Mouse (Mus musculus) frontal cortex, adult (tissue): ENCODE data around the gene Agap3.

Experiments used
- ATAC-seq: cut with Nextera tagmentation; 2 replicates; pipeline ENCODE4 v1.9.2; 2017; ENCODE audit warnings: mild to moderate bottlenecking, moderate library complexity, mixed read lengths; ENCODE audit not compliant: low TSS enrichment

Agap3 gene

DNA sequence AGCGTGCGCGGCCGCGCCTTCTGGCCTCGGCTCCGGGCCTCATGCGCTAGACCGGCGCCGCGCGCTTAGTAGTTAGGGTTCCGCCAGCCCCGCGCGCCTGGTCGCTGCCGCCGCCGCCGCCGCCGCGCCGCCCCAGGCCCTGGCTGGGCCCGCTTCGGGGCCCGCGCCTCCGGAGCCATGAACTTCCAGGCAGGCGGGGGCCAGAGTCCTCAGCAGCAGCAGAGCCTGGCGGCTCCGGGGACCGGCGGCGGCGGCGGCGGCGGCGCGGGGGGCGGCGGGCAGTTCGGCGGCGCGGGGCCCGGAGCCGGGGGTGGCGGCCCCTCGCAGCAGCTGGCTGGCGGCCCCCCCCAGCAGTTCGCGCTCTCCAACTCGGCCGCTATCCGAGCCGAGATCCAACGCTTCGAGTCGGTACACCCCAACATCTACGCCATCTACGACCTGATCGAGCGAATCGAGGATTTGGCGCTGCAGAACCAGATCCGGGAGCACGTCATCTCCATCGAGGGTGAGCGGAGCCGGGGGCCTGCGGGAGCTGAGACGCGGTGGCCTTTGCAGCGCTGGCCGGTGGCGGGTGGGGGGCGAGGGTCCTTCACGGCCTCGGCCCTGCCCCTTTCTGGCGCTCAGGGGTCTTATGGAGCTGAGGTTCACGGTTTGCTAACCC lies at the start of gene Agap3:
Gene Agap3 (plus strand): TSS at position 148 of the 661 bp plus-strand sequence.
- peak; percentile 4; the same call in 1 of the 2 replicates for ATAC-seq

DNA sequence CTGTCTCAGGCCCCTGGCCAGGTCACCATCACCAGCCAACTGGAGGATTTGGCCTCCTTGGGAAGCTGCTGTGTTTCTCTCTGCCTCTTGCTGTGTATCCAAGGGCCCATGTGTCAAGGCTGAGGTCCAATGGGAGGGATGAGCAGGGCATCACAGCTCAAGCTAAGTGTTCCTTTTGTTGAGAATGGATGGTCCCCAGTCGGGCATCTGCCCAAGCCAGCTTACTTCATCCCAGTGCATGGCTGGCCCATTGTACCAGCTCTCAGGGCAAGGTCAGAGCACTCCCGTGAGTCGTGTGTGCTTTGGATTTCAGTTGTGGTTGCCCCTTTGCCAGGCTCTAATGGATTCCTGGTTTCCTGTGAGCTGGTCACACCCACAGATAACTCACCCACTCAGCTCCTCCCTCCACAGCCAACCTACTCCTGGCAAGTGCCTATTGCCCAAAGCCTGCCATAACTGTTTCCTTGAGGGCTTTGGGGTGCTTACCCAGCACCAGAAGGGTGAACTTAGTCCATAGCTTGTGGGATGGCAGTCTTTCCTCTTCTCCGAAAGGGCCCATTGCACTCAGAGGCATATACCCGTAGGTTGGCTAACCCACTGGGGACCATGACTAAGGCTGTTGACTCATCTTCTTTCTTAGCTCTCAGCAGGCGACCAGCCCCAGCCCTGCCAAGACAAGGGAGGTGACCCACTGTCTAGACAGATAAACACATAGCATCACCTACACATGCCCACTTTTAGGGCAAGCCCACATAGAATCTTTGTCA lies 47.2 kb upstream of the Agap3 start:
- peak; percentile 42 for ATAC-seq

DNA sequence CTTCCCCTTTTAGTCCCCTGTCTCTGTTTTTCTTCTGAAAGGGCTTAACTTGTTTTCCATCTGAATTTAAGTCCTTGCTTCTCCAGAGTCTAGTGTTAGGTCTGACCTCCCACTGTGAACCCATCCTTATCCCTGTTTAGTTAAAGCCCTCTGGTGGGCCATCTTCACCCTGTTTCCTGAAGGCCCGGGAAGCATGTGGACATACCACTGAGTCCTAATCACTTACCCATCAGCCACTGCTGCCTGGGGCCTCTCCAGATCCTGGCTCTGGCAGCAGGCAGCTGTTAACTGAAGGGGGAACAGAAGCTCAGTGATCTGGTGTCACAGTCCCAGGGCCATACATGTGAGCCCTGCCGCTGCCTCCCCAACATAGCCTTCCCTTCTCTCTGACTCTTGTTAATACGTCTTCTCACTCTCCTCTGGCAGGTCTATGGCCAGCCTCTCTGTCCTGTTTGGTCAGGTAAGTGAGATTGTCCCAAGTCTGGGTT lies 46.5 kb upstream of the Agap3 start:
- ATAC-seq: no peak

DNA sequence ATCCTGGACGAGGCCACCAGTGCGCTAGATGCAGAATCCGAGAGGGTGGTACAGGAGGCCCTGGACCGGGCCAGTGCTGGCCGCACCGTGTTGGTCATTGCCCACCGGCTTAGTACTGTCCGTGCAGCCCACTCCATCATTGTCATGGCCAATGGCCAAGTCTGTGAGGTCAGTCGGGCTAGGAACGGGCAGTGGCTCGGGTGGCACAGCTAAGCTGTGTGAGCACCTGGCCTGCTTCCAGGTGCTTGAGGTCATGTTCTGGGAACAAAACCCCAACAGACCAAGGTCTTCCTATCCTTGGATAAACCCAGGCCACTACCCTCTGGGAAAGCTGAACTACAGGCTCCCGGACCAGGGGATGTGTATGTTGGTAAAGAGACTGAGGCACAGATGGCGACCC lies 43.3 kb upstream of the Agap3 start:
- no peak for ATAC-seq

- no peak for ATAC-seq
Measured at GRCm38 (mm10) chr5:24409466-24409865, 42.5 kb upstream of the Agap3 start.

GRCm38 (mm10) chr5:24412063-24412462 lies 39.9 kb upstream of the Agap3 start:
- no peak for ATAC-seq

GRCm38 (mm10) chr5:24413042-24413693 lies 38.8 kb upstream of the Agap3 start, which contains the start of gene Asic3:
Gene Asic3 (plus strand): TSS chr5:24413392.
- ATAC-seq: no peak

- no peak for ATAC-seq
Measured at GRCm38 (mm10) chr5:24413938-24414337, 38.0 kb upstream of the Agap3 start.

DNA sequence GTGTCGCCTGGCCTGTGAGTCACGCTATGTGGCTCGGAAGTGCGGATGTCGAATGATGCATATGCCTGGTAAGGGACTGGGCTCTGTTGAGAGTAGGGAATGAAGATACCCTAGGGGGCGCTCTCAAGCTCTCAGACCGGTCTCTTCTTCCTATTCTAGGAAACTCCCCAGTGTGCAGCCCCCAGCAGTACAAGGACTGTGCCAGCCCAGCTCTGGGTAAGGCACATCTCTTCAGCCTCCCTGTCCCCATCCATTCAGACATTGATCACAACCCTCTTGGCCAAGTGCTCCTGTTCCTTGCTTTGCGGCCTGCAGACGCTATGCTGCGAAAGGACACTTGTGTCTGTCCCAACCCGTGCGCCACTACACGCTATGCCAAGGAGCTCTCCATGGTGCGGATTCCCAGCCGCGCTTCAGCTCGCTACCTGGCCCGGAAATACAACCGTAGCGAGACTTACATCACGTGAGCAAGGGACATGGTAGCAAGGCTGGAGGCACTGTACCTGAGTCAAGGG lies 35.7 kb upstream of the Agap3 start:
- ATAC-seq: peak; percentile 71

DNA sequence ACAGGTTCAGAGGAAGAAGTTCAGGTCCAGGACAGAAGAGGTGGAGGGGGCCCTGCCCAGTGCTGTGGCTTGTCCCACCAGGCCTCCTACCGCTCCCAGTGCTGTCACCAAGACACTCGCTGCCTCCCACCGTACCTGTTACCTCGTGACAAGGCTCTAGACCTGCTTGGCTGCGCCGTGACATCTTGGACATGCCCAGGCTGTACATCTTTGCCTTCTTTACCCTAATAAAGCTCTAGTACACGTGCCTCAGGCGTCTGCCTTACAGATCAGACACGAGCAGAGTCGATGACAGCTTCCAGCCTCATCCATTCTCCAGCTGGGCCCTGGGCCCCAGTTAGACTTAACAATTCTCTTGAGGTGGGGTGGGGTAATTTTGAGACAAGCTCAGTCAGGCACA lies 34.4 kb upstream of the Agap3 start:
- ATAC-seq: no peak

DNA sequence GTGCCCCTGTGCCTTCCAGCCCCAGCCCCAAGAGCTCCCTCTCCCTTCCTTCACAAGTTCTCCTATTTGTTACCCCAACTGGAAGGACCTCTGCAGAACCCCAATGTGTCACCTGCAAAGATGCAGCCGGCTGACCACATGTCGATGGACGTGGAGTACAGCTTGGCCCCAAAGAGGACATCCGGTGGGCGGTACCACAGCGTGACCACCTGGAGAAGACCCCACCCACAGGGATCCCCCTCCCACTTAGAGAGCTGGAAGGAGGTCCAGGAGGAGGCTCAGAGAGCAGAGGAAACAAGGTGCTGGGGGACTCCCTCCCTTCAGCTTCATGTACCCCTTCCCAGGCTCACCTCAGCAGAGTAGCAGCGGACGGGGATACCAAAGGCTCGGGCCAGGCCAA lies 31.6 kb upstream of the Agap3 start:
- ATAC-seq: no peak

DNA sequence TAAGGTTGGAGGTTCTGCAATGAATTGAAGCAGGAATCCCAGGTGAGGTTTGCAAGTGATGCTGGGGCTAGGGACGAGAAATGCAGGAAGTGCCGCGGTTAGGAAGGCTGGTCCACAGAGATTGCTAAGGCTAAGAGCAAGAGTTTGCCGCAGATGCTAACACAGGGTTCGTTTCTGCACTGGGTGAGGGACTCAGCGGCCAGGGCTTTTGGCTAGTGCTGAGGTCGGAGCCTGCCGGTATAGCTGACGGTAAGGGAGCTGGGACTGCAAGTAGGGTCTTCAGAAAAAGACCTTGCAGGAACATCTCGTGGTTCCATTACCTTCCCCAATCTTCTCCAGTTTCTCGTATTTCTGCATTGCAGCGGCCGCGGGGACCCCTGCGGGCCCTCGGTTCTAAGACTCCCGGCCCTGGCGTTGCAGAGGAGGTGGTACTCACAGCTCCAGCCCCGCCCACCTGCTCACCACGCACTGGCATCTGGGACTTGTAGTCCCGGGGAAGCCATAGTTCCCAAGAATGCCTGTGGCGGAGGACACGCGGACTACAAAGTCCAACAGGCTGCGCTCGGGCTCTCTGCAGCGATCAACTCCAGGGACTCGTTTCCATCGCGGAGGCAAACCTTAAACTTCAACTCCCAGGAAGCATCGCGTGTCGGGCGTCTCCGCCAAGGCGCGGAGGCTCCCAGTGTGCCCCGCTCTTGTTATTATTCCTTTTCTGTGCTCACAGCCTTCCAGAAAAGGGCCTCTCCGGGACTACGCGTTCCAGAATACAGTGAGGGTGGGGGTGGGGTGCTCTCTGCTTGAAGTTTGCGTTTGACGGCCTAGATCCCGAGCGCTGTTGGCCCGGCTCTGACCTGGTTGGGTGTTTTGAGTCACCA lies 28.6 kb upstream of the Agap3 start, which contains the start of the genes Cdk5 and Slc4a2:
Gene Cdk5 (minus strand): TSS at position 402 of the 875 bp plus-strand sequence.
Gene Slc4a2 (plus strand): TSS at position 709 of the 875 bp plus-strand sequence.
- peak; percentile 85 for ATAC-seq

DNA sequence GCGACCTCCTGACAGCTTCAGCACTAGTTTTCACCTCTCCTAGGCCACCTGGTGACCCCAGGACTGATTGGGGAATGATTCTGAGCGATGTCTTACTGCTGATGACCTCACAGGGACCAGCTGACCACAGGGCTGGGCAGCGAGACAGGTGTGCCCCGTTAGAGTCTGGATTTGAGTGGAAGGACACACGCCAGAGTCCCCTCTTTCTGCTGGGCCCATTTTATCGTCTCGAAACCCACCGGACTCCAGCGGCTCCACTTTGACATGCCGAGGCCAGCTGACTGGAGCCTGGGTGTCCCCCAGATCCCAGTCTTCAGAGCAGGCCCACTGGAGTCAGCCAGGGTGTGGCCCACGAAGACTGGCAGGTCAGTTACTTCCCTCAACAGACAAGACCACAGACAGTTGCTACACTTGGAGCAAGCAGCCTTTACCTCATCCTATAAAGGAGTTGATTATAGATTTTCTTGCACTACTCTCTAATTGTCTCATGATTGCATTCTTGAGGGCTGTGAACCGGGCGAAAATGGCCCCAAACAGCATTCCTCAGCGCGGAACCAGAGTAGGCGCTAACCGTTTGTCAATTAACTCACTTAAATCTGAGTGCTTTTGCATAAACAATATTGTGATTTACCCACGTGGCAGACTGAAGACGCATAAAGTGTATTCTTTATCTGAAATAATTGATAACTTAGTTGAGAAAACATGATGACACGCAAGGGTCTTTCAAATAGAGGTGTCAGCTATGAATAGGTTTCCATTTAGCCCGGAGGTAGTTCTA lies 27.8 kb upstream of the Agap3 start:
- peak; percentile 5 for ATAC-seq

DNA sequence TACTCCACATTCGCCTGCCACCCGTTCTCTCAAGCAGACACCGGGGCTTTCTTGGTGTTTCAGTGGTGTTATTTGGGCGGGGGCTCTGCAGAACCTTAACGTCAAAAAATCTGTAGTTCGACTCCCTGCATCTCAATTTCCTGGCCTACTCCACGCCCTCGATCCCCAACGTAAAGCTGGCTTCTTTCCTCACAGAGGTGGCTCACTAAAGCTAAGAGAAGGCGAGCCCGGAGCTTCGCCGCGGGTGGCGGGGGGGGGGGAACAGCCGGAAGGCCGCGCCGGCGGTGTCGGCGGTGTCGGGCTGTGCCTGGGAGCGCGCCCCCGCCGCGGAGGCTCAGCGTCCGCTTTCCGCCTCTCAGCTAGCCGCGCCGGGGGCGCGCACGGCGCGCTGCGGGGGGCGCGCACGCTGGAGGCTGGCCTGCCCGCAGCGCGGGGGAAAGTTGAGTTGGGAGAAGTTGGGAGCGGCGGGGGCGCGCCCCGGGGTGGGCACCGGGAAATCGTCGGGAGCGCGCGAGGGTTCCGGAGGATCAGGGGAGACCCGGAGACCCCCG lies 27.0 kb upstream of the Agap3 start:
- peak; percentile 28 for ATAC-seq

DNA sequence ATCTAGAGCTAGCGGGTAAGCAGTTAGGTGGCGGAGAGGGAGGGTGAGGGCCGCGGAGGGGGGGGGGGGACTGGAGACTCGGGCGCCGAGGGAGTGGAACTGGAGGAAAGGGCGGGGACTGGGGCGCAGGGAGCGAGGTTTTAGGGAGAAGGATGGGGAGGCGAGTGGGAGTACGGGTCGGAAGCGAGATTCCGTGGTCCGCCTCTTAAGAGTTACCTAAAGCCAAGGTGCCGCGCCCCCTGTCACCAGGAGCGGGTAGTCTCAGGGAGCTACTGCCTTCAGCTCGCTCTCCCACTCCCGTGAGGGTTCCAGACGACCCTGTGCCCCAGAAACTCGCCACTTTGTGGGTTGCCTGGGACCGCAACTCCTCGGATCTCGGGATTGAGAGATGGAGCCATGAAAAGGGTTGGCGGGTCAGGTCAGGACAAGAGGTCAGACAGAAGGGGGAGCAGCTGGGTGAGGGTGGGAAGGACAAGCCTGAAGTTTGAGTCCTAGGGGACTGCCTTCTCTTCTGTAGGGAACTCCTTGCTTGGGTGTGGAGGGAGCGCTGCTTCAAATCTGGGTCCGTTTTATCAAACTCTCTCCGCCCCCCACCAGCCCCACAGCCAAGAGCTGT lies 26.4 kb upstream of the Agap3 start:
- no peak for ATAC-seq

- no peak for ATAC-seq
Measured at GRCm38 (mm10) chr5:24426037-24426432, 25.9 kb upstream of the Agap3 start.

GRCm38 (mm10) chr5:24426556-24427284 lies 25.3 kb upstream of the Agap3 start:
- ATAC-seq: no peak

GRCm38 (mm10) chr5:24427285-24427633 lies 24.7 kb upstream of the Agap3 start:
- ATAC-seq: no peak

GRCm38 (mm10) chr5:24427981-24428402 lies 24.0 kb upstream of the Agap3 start:
- ATAC-seq: no peak
